Mouse (Mus musculus) heart, embryonic 11.5 days (tissue): ENCODE results near the gene Ttll11. TPM values are rescaled to one million over a fixed set of nuclear protein-coding genes. Genes with fewer than 3 reads are reported as not detected.

Experiments
- ATAC-seq: fragments of 200-750 bp; cut with Nextera tagmentation; replicated peaks from 2 replicates; pipeline ENCODE4 v1.8.0; 2017; ENCODE audit warnings: moderate library complexity; ENCODE audit not compliant: insufficient number of reproducible peaks, low FRiP score, low TSS enrichment
- H3K27ac ChIP-seq: fragments of 300-500 bp; sonication (generic); 2 replicates; pipeline ENCODE4 v1.5.1; 2014; ENCODE audit warnings: mild to moderate bottlenecking, low read depth, low read length
- H3K27me3 ChIP-seq: fragments of 300-500 bp; sonication (generic); 2 replicates; pipeline ENCODE4 v1.6.1; 2014; ENCODE audit warnings: mild to moderate bottlenecking, low read length, mixed read lengths; ENCODE audit not compliant: control insufficient read depth, insufficient read depth
- H3K36me3 ChIP-seq: fragments of 300-500 bp; sonication (generic); 2 replicates; pipeline ENCODE4 v1.6.1; 2014; ENCODE audit warnings: mild to moderate bottlenecking, low read length, moderate library complexity, mixed read lengths; ENCODE audit not compliant: control insufficient read depth, insufficient read depth
- H3K4me1 ChIP-seq: fragments of 300-500 bp; sonication (generic); 2 replicates; pipeline ENCODE4 v1.6.1; 2014; ENCODE audit warnings: low read length; ENCODE audit not compliant: control insufficient read depth, insufficient read depth
- H3K4me2 ChIP-seq: fragments of 300-500 bp; sonication (generic); 2 replicates; pipeline ENCODE4 v1.6.1; 2014; ENCODE audit warnings: mild to moderate bottlenecking, moderate library complexity
- H3K4me3 ChIP-seq: fragments of 300-500 bp; sonication (generic); 2 replicates; pipeline ENCODE4 v1.5.1; 2014; ENCODE audit warnings: low read depth, low read length
- H3K9ac ChIP-seq: fragments of 300-500 bp; sonication (generic); 2 replicates; pipeline ENCODE4 v1.6.1; 2014; ENCODE audit warnings: mild to moderate bottlenecking, low read depth, low read length, moderate library complexity
- H3K9me3 ChIP-seq: fragments of 300-500 bp; sonication (generic); replicated peaks from 2 replicates; pipeline ENCODE4 v1.6.1; 2016; ENCODE audit warnings: low read length; ENCODE audit not compliant: control insufficient read depth
- WGBS: fragments of 180-500 bp; shearing (Covaris S2); extraction: QIAGEN DNeasy Blood & Tissue Kit; methylation state at CpG from one replicate; pipeline ENCODE4 v1.1.7; 2014; ENCODE audit not compliant: insufficient replicate concordance; 5-methylcytosine and 5-hydroxymethylcytosine counted together
- polyA plus RNA-seq: library from polyadenylated mRNA; unstranded; fragments of >200 nt; fragmentation: Nextera tagmentation; extraction: Ambion mirVana; gene quantifications from 2 replicates; pipeline ENCODE4 v1.2.1, GENCODE M21; 2014

The Ttll11 gene
- polyA plus RNA-seq, 1 experiment from 2014 or later = 0.34 TPM

DNA sequence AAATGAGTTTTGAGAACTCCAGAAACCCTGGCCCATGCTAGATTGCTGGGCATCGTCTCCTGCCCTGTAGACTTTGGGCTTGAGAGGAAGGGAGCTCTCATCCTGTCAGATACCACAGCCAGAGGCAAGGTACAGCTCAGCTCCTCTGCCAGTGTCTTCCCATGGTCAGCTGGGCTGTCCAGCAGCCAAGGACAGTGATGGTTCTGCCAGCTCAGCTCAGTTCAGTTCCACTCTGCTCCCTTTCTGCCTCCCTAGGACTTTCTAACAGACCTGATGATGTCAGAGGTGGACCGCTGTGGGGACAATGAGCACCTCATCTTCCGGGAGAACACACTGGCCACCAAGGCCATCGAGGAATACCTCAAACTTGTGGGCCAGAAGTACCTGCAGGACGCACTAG is 267.1 kb downstream of the Ttll11 start:
- no peak overlapping the region for H3K27ac ChIP-seq

DNA sequence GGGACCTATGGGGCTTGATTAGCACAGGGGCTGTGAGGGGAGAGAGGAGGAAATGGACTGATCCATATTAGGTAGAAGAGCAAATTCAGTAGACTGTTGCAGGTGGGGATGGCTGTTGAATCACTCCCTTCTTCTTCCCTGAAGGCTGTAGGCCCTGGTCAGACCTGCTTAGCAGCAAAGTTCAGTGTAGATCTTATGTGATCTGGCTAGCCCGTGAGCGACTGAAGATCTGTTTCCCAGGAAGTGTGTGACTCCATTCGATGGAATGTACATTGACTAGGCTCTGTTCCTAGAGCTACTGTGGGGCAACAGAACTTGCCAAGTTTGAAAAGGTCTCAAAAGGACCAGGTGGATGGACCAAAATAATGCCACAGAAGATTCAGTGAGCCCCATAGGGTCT is 276.5 kb downstream of the Ttll11 start:
- Histone ChIP-seq H3K9ac (no peak overlapping the region), H3K27me3 (no peaks in the 10 kb centered on the region), H3K9me3 (no peaks in the 10 kb centered on the region), H3K4me3 (no peak overlapping the region), H3K36me3 (0 out of 2 replicates have a peak, but pooled peaks cover 3% of the 10 kb centered on the region), H3K4me2 (no peak overlapping the region), H3K4me1 (peaks cover 64% of the 10 kb centered on the region), H3K27ac (peak overlapping the region; percentile 59)
- WGBS = 82% methylated on average over 3 of the region's 3 CpGs
- no peak for ATAC-seq

More for the DNA sequence above, 267.1 kb downstream of the Ttll11 start:
- no peaks in the 10 kb centered on the region for H3K27me3 ChIP-seq
- no peaks in the 10 kb centered on the region for H3K9me3 ChIP-seq
- H3K4me1 ChIP-seq = peaks cover 24% of the 10 kb centered on the region
- H3K36me3 ChIP-seq = peaks cover 49% of the 10 kb centered on the region
- no peak overlapping the region for H3K4me3 ChIP-seq
- H3K4me2 ChIP-seq = no peak overlapping the region
- WGBS = 89% methylated on average over 5 of the region's 5 CpGs
- no peak for ATAC-seq
- no peak overlapping the region for H3K9ac ChIP-seq

DNA sequence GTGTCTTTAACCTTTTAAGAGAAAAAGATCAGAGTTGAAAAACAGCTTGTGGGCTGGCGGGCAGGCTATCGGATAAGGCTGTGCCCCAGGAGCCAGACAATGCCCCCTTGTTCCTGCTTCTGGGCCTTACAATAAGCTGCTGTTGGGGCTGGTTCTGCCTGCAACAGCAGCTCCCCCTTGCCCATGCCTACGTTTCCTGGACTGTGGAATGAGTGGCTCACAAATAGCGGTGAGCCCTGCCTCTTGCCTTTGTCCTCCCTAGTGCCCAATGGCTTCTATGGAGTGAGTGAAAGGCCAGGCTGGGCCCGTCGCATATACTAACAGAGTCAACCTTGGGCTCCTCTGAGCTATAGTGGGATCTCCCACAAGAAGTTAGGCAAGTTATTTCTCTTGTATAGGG is 277.1 kb downstream of the Ttll11 start:
- H3K9me3 ChIP-seq = no peaks in the 10 kb centered on the region
- ATAC-seq = no peak
- H3K27ac ChIP-seq = peak overlapping the region; percentile 59
- H3K4me2 ChIP-seq = no peak overlapping the region
- 77% methylated on average over 6 of the region's 6 CpGs for WGBS
- H3K27me3 ChIP-seq = no peaks in the 10 kb centered on the region
- H3K36me3 ChIP-seq = no peaks in the 10 kb centered on the region
- H3K4me3 ChIP-seq = no peak overlapping the region
- H3K9ac ChIP-seq = no peak overlapping the region
- H3K4me1 ChIP-seq = peaks cover 71% of the 10 kb centered on the region

DNA sequence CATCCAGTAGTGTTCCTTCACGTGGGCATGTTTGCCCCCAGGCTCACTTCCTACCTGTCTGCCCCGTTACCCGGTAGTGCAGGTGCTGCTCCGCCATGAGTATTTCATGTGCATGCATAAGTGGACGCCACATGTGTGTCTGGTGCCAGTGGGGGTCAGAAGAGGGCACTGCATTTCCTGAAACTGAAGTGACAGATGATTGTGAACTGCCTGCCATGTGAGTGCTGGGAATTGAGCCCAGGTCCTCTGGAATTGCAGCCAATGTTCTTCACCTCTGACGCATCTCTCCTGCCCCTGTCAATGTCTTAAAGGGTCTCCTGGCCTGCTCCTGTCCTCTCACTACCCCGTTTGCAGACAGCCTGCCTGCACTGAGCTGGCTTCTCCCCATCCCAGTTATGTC is 277.7 kb downstream of the Ttll11 start:
- no peaks in the 10 kb centered on the region for H3K36me3 ChIP-seq
- peak overlapping the region; percentile 54 for H3K27ac ChIP-seq
- H3K4me3 ChIP-seq = no peak overlapping the region
- 82% methylated on average over 7 of the region's 7 CpGs for WGBS
- H3K4me2 ChIP-seq = no peak overlapping the region
- no peaks in the 10 kb centered on the region for H3K9me3 ChIP-seq
- no peak overlapping the region for H3K9ac ChIP-seq
- no peak for ATAC-seq
- H3K27me3 ChIP-seq = no peaks in the 10 kb centered on the region
- H3K4me1 ChIP-seq = peaks cover 72% of the 10 kb centered on the region

Other genes starting within 250 kb of the Ttll11 start
- 367 and 380 TPM in 2 replicates for gene Ndufa8, start 69.5 kb upstream of the Ttll11 start, polyA plus RNA-seq
- gene Morn5, start 69.5 kb upstream of the Ttll11 start, polyA plus RNA-seq = 0.23 TPM in 1 of 2 replicates, not detected in the other
- gene Lhx6, start 125.5 kb upstream of the Ttll11 start, polyA plus RNA-seq = 0.87 and 0.97 TPM in 2 replicates
- 35.3 and 37.2 TPM in 2 replicates for gene Mrrf, start 156.5 kb upstream of the Ttll11 start, polyA plus RNA-seq
- 53.7 and 62.8 TPM in 2 replicates for gene Rbm18, start 156.9 kb upstream of the Ttll11 start, polyA plus RNA-seq